Mouse (Mus musculus) embryonic fibroblast, embryonic 13.5 days (primary cell): ENCODE results near the gene Klf11.

Experiments
- CTCF ChIP-seq: IDR thresholded peaks from 2 replicates; pipeline ENCODE4 v1.5.1; 2011; ENCODE audit warnings: mild to moderate bottlenecking, control low read depth, low read length, moderate library complexity, borderline replicate concordance; ENCODE audit not compliant: insufficient read depth
- POLR2A ChIP-seq: IDR thresholded peaks from 2 replicates; pipeline ENCODE4 v1.6.1; 2011; ENCODE audit warnings: low read depth, mild to moderate bottlenecking, control low read depth, low read length, moderate library complexity

- TF ChIP-seq CTCF (no peak), POLR2A (no peak)
These were observed 8.7 kb upstream of the Klf11 start for GRCm38 (mm10) chr12:24642370-24642802.
